Mouse (Mus musculus) fat pad, adult 2 months (tissue): ENCODE data around the gene Ccnl1.

Experiments used
- DNase-seq: peaks from one replicate; pipeline ENCODE4 v3.0.0-alpha.2; 2011; ENCODE audit warnings: low read depth, low spot score; ENCODE audit errors: extremely low read depth

Gene Ccnl1

DNA sequence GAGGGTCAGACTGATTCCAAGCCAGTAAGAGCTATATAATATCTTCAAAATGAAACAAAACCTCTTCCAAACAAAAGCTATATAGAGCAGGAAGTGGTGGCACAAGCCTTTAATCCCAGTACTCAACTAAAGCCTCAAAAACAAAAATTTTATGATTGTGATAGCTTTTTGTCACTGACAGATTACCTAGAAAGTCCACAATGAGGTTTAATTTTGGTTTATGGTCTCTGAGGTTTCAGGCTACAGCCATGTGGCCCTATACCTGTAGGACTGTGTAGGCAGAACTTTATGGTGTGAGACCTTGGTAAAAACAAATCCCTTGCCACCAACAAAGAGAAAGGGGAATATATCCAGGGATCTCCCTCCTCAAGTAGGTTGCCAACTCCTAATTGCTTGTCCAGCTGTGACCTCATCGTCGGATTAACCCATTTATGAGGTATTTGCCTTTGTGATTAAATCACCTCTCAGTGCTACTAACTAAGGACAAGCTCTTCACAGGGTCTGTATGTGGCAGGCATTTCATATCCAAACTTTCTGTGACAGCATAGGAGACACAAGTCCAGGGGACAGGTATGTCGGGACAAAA lies 1.5 kb upstream of the Ccnl1 start:
- DNase-seq: no peak

DNA sequence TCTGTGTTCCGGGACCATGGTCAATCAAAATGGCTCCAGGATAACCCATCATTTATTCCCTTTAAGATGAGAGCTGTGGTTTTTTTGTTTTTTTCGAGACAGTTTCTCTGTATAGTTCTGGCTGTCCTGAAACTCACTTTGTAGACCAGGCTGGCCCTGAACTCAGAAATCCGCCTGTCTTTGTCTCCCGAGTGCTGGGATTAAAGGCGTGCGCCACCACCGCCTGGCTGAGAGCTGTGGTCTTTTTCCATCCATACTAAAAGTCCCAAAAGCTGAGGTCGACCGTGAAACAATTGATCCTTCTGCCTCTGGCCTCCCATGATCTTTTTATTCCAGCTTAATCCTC lies 764 bp upstream of the Ccnl1 start:
- DNase-seq: no peak

DNA sequence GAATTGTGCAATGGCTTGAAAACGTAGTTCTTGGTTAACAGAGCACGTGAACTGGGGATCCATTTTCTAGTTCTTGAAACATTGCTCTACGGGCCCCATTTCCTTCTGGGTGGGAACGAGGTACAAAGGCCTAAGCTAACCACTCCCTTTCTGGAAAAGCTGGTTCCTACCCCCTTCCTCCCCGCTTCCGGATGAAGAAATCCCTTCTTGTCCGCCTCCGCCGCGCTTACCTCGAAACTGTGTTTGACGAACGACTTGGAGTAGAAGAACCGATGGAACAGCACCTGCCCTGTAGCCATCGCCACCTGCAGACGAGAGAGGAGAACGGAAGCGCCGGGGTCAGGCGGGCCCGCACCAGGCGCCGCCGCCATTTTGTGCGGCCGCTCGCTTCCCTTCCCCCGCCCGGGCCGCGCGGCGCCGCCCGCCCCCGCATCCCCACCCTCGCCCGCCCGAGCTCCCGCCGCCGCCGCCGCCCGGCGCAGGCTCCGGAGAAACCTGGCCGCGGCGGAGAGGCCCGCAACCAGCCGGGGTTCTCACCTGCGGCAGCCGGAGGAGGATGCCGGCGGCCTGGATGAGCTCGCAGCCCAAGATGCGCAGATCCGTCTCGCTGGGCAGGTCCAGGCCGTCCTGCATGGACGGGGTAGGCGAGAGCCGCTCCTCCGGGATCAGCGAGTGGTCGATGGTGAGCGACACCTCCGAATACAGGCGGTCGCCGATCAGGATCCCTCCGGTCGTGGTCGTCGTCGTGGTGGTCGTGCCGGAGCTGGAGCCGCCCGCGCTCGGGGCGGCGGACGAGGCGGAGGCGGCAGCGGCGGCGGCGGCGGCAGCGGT lies 563 bp downstream of the Ccnl1 start:
- DNase-seq: no peak

DNA sequence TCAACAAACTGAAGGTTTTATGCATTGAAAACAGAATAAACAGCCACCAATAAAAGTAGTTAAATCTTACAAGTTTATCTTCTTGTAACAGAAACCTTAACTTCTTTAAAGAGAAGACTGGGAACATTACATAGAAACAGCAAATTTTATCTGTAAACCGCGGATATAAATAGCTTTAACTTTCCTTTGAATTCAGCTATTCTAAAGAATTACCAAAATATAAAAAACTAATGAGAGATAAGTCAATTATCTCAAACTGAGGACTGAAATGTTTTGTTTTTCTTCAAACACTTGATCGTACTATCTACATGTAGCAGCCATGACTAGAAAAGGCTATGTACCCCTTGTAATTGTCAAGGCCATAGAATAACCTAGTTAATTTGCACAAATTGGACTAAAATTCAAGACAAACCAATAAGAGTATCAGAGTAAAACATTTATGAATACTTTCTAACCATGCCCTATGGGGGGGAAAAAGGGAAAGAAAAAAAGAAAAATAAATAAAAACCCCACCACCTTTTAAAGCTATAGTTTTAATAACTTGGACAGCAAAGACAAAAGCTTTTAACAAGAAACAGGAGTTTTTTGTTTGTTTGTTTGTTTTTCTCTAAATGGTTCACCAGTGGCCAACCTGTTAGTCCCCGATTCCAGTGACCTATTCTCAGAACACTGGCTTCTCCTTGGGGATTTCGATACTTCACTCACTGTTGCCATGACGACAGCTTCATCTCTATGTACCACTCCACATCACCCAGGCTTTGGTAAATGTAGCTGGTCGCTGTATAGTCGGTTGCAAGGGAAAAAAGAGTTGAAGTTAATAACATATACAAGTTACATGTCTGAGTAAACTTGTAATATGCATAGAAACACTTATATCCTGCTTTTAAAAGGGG lies 3.3 kb downstream of the Ccnl1 start:
- no peak for DNase-seq

DNA sequence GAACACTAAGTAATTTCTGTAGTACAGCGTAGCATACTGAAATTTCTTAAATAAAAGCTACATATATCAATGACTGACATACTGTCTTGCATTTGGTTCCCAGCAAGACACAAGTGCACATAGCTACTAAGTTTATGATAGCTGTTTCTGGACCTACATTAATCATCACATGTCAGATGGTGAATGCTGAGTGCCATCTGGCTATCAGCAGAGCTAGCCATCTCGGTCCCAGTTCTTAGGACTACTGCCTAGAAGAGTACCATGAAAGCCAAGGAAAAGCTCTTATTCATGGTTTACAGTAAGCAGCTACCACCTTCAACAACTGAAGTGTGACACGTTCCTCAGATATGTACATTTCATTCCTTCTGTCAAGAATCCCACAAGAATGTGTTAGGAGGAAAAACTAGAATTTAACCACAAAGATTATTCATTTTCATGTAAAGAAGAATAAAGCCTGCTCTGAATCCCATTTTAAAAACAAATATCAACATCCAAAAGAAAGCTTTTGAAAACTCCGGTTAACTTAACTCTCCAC lies 7.2 kb downstream of the Ccnl1 start:
- no peak for DNase-seq

DNA sequence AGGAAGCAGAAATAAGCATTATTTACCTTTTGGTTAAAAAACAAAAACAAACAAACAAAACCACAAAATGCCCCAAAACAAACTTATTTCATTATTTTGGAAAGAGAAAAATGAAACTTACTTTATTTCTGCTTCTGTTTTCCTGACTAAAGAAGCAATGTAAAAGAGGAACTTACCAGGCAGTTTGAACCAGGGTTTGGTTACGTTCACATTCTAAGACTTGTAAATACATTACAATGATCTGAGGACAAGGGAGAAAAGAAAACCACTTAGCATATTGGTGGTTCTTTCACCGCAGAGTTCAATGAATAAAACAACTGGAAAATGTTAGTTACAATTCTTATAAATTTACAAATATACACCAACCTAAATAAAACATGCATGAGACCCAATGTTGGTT lies 7.7 kb downstream of the Ccnl1 start:
- DNase-seq: no peak

DNA sequence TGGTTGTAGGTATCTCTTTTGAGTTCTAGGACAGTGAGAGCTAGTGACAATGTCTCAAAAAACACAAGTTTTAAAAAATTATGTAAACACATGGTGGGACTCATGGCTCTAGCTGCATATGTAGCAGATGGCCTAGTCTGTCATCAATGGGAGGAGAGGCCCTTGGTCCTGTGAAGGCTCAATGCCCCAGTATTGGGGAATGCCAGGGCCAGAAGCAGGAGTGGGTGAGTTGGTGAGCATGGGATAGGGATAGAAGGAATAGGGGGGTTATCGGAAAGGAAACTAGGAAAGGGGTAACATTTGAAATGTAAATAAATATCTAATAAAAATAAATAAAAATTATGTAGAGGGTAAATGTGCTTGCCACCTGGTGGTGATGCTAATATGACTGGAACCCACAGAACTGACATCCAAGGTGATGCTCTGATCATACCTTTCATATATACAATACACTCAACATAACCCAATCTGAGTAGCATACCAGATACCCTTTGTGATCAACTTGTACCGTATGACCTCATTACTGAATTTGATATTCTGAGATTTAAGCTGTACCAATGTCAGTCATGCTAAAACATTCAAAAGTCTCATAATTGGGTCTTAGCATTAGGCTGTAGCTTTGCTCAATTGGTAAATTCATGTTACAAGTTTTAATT lies 12.6 kb downstream of the Ccnl1 start:
- no peak for DNase-seq

DNA sequence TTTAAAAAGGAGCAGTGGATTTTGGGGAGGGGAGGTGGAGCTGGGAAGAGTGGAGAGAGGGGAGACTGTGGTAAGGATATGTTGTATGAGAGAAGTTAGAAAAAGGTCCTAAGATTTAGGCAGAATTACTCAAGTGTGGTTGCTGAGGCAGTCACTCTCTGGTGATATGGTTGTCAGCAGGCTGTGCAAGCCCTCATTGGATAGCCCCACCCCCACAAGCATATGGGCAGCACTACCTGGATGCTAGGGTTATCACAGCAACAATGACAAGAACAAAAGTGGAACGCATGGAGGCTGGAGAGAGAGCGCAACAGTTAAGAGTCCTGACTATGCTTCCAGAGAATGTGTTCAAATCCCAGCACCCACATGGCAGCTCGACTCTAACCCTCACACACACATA lies 13.3 kb downstream of the Ccnl1 start:
- no peak for DNase-seq

DNA sequence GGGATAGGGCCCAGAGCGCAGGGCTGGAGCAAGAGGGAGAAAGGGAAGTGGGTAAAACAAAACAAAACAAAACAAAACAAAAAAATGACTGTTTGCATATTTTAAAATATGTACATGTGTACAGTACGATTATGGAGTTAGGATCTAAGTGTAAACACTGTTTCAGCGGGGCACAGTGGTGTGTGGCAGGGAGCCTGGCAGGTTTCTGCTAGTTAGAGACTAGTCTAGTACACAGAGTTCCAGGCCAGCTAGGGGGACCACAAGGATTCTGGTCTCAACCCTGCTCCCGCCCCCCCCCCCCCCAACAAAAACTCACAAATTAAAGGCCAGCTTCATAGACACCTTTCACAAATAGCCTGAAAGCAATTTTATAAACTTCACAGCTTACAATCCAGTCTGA lies 14.6 kb downstream of the Ccnl1 start:
- DNase-seq: no peak

DNA sequence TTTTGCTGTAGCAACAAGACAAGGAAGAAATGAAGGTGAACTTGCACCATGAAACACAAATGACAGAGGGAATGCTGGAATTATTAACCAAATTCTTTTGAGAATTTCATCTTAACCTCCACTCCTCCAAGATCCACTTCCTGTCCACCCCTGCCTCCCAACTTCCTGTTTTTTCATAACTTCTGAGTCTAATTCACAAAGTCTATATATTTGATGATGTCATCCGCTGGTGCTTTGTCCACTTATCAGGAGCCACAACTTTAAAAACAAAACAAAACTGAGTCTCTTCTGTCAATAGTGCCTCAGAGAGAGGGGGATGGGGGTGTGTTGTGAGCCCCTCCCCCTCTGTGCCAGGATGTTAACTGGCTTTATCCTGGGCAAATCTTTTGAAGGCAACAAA lies 17.0 kb downstream of the Ccnl1 start:
- DNase-seq: no peak

DNA sequence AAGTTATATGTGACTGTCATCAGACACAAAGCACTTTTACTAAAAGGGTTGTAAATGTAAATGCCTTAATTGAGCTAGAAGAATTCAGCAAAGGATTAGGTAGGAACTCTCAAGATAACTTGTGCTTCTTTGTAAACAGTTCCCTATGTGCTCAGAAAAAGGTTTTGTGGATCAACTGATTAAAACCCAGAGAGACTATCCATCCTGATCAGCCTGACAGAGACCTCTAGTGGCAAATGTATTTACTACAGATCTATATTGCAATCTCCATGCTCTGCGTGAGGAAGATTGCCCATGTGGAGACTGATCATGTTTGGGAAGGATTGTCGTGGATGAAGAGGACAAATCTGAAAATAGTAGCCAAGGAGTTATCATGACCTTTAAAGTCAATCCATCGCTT lies 19.8 kb downstream of the Ccnl1 start:
- DNase-seq: no peak

DNA sequence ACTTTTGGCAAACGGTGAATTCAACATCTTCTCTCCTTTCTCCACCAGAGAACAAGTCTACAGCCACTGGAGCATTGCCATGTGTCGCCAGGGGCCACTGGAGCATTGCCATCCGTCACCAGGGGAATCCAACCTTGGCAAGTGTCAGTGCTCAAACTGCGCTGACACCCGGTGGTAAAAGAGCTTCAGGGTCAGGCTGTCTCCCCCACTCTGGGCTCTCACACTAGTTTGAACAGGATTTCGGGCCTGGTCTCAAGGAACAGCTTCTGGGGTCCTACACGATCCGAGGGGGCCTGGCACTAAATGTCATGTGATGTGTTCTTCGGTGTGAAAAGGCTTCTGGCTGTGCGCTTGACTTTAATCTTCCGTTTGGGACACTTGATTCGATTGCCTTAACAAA lies 21.7 kb downstream of the Ccnl1 start:
- no peak for DNase-seq

DNA sequence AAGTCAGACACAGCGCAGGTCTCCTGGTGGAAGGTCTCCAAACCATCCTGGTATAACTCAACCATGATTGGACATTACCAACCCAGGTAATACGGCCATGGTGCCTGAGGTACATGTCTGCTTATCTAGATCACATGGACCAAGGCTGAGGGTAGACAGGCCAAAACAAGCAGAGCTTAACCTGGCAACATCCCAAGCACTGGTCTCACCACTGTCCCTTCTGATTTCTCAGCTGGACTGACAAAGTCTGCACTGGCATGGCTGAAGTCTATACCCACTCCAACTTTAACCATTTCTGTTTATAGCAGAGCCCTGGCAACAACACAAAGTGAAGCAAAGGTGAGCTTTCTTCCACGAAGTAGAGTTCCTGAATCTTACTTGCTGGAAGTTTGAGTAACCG lies 22.9 kb downstream of the Ccnl1 start:
- no peak for DNase-seq

DNA sequence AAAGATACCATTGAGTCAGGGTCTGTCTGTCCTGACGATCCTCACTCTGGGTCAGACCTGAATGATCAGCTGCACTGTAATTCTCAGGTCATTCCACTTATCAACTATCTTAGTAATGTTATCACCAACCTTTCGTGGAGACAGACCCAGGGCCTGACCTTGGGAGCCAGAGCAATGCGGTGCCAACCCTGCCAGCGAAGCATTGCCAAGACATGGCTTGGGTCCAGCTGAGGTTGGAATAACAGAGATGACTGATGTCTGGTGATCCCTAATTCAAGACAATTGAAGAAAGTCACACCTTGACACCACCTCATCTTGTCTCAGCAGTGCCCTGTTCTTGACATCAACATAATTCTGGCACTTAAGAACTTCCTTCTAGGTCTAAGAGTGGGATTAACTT lies 24.3 kb downstream of the Ccnl1 start:
- no peak for DNase-seq

DNA sequence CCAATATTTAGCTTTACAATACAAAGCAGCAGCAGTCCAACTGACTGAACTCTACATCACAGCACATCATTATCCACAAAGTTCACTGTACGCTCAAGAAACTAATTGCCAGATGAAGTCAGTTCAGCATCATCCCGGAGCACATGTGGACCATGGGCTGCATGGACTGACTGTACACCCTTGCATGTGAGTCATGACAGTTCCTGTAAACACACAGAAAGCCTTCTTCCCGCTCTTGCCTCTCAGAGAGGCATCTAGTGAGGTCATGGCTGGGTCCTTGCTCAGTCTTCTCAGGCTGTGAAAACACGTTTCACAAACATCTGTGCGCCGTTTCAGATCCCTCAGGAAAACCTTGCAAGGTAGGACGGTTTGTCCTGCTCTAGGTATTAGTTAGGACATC lies 26.5 kb downstream of the Ccnl1 start:
- no peak for DNase-seq

DNA sequence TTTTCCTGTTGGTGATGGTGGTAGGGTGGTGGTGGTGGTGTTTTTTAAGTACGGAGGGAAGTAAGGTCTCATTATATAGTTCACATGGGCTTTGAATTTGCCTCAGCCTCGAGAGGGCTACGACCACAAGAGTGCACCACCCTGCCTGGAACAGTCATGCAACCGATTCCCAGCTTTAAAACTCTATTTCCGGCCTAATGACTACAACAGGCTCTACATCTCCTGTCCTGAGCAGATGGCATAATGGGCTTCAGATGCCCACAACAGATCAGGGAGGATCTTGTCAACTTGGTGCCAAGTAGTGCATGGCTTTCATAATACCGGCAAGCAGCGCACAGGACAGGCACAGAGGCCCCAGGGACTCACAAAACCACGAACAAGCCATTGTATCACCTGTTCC lies 27.4 kb downstream of the Ccnl1 start:
- no peak for DNase-seq

DNA sequence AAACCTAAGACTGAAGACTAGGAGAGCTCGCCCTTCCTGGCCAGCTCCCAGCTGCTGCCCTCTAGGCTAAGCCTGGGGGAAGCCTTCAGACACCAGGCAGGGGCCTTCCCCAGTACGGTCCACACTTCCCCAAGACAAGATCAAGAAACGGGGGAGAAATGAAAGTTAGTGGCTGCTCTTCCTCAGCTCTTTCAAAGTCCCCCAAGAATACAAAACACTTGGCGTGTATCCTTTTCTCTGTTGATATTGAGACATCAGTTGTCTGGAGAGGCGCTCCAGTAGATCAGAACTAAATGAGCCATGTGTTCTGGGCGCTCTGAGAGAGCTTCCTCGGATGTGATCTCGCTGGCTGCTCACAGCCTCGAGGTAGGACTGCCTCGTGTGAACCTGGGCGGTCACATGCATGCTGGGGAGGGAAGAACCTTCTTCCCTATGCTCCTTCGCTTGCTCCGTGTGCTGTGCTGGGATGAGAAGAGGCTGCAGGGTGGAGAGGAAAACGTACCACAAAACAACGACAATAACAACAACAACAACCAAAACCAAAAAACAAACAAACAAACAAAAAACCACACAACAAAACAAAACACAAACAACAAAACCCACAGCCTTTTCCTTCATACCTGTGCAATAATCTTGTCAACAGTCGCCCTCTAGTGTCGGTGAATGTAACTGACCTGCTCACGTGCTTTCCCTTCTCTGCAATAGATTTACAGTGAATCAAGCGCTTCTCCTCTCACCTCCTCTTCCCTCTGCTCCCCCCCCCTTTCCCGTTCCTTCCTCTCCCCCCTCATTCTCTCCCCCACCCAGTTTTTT lies 28.0 kb downstream of the Ccnl1 start:
- no peak for DNase-seq

DNA sequence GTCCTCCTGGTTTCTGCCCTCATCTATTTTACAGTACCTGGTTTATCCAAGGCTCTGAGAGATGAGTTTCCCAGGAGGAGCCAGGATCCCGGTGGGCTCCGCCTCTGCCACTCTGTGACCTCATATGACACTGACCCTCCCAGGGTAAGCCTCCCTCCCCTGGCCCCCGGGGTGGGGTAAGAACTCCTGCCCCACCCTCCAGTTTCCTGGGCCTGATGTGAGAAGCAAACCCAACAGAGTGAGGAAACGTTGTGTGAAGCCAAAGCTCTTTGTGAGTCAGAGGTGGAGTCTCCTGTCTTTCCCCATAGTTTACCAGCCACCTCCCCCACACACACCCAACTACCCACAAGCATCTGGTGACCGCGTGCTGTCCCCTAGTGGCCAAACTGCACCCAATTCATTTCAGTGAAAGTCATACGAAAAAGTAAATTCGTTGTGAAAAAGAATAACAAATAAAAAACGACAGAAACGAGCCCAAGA lies 28.7 kb downstream of the Ccnl1 start:
- no peak for DNase-seq

DNA sequence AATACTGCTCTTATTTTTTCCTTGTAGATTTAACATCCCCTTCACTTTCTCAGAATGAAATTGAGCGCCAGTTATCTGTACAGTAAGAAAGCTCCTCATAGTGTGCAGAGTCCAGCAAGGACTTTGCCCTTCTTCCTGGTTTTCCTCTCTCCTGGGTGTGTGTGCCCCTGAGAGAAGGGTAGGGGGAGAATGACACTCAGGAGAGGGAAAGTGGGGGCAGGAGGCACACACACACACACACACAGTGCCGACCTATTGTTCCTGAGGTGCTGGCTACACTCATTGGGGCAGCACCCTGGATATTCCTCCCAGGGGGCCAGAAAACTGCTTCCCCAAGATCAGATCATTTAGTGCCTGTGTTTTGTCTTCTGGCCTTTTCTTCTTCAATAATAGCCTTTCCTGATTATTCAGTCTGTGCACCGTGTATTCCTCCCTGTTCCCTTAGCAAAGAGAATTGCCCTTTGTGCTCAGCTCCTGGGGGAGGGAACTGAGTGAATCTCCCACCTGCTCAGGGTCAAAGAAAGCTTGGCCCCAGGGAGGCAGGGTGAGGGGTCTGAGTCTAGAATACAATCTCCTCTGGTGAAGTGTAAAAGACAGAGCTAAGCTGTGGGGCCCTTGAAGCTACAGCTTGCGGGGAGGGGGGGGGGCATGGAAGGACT lies 29.3 kb downstream of the Ccnl1 start:
- no peak for DNase-seq

DNA sequence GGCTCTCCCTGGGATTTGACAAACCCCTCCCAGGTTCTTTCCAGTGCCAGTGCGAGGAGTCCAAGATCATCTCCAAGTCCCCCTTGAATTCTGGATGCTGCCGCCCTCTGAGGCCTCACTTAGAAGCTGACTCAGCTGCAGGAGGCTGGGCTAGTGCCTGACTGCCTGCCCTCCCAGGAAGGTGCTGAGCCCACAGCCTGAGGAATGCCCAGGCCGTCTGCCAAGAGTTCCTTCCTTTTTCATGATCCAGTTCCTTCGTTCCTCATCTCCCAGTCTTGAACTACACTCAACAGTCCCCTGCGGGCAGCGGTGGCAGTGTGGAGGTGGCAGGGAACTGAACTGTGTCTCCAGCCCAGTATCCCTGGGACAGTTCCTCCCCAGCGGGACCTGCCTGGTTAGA lies 30.4 kb downstream of the Ccnl1 start:
- DNase-seq: peak; percentile 61
